29 mouse cellular contexts compared by ENCODE assay signal in genomic region chr16:43694104-43694503, GRCm38 (mm10). TPM values are rescaled to one million over a fixed set of nuclear protein-coding genes. Genes with fewer than 3 reads are reported as not detected.
DNase-seq lines count a peak whose midpoint lies in the region; ATAC-seq lines count a peak whose summit lies in the region.
"Had no signal": no experiment of that assay in that cellular context is flagged by ENCODE, and none has a peak within 500 bp of the region (broad histone marks: within the 10 kb centered on the region; RNA-seq: fewer than 3 reads in every experiment).

No protein-coding gene starts in this region.

- DNase-seq in A20 (ENCODE audit: low read depth, low spot score), result peak; percentile 88
- DNase-seq in thymus, postnatal 4 days, result no peak
- no peak for DNase-seq in cerebellum, adult 9-10 months
- DNase-seq: adrenal gland, adult 2 months; adrenal gland, postnatal 36 days; B cell, adult 2 months; cerebellum, adult 2 months; cerebellum, postnatal 14 days; embryo, embryonic 11 days; gastrocnemius, postnatal 10 days; heart, adult 18-20 months had no signal

- ATAC-seq in CD4-positive, CD25-positive, alpha-beta regulatory T cell, adult 4 months, result peak; percentile 12
- ATAC-seq in activated CD4-positive, CD25-positive, alpha-beta regulatory T cell, adult 4 months, result peak; percentile 12
- ATAC-seq in megakaryocyte progenitor cell, adult 5-6 weeks (replicated peaks; ENCODE audit: poor library complexity), result no peak
- ATAC-seq: forebrain, embryonic 14.5 days; intestine, postnatal 0 days; Patski had no signal

RNA-seq across cellular contexts. Expression of gene Tigit, which starts 30.2 kb away (rescaled TPM):
- polyA plus RNA-seq in CD4-positive, CD25-positive, alpha-beta regulatory T cell, adult 4 months (2017; shearing (Covaris generic)), result 100 to 1,000 TPM; 309 to 452 TPM
- polyA plus RNA-seq in activated CD4-positive, CD25-positive, alpha-beta regulatory T cell, adult 4 months (2017; shearing (Covaris generic)), result 100 to 1,000 TPM; 390 to 542 TPM
- not detected in 2 replicates for total RNA-seq in megakaryocyte progenitor cell, adult 5-6 weeks (2015)
- total RNA-seq in megakaryocyte progenitor cell, adult 5-6 weeks (2017), result not detected in 2 replicates
- total RNA-seq: adrenal gland, postnatal 36 days; common myeloid progenitor, adult 5-6 weeks; G1E; gastrocnemius, postnatal 10 days; gastrocnemius, postnatal 4 days; heart, adult 18-20 months; heart, postnatal 25 days had no signal
- polyA plus RNA-seq: cerebellum, adult 2 months; erythroblast, embryonic 14.5 days; forebrain, embryonic 10.5 days; forebrain, embryonic 14.5 days; G1E; heart, embryonic 11.5 days; heart, embryonic 15.5 days; hindbrain, embryonic 10.5 days; hindbrain, embryonic 14.5 days; intestine, postnatal 0 days; Patski had no signal

RNA-seq across cellular contexts. Expression of gene Drd3, which starts 59.7 kb away (rescaled TPM):
- polyA plus RNA-seq in CD4-positive, CD25-positive, alpha-beta regulatory T cell, adult 4 months (2017; shearing (Covaris generic)), result not detected
- not detected for polyA plus RNA-seq in activated CD4-positive, CD25-positive, alpha-beta regulatory T cell, adult 4 months (2017; shearing (Covaris generic))
- not detected in 2 replicates for total RNA-seq in megakaryocyte progenitor cell, adult 5-6 weeks (2015)
- not detected in 2 replicates for total RNA-seq in megakaryocyte progenitor cell, adult 5-6 weeks (2017)
- total RNA-seq: adrenal gland, adult 2 months; adrenal gland, postnatal 36 days; common myeloid progenitor, adult 5-6 weeks; G1E; gastrocnemius, postnatal 10 days; gastrocnemius, postnatal 4 days; heart, adult 18-20 months; heart, postnatal 25 days had no signal
- polyA plus RNA-seq: embryonic facial prominence, embryonic 11.5 days; embryonic facial prominence, embryonic 15.5 days; erythroblast, embryonic 14.5 days; forebrain, embryonic 10.5 days; G1E; heart, embryonic 11.5 days; heart, embryonic 15.5 days; hindbrain, embryonic 10.5 days; hindbrain, embryonic 14.5 days; intestine, postnatal 0 days; Patski had no signal
